Mouse (Mus musculus) heart, embryonic 12.5 days (tissue): ENCODE data around the gene Pip5kl1. TPM values are rescaled to one million over a fixed set of nuclear protein-coding genes. Genes with fewer than 3 reads are reported as not detected.

ENCODE experiments used
- ATAC-seq: fragments of 200-750 bp; cut with Nextera tagmentation; 2 replicates; pipeline ENCODE4 v1.8.0; 2017; ENCODE audit warnings: moderate TSS enrichment, moderate library complexity; ENCODE audit not compliant: insufficient number of reproducible peaks, low FRiP score
- H3K27ac ChIP-seq: fragments of 300-500 bp; sonication (generic); 2 replicates; pipeline ENCODE4 v1.5.1; 2016; ENCODE audit warnings: mild to moderate bottlenecking, moderate library complexity; ENCODE audit not compliant: poor library complexity, severe bottlenecking
- H3K27me3 ChIP-seq: fragments of 300-500 bp; sonication (generic); replicated peaks from 2 replicates; pipeline ENCODE4 v1.6.1; 2016; ENCODE audit warnings: mild to moderate bottlenecking, moderate library complexity
- H3K36me3 ChIP-seq: fragments of 300-500 bp; sonication (generic); 2 replicates; pipeline ENCODE4 v1.6.1; 2016; ENCODE audit warnings: mild to moderate bottlenecking, moderate library complexity
- H3K4me1 ChIP-seq: fragments of 300-500 bp; sonication (generic); replicated peaks from 2 replicates; pipeline ENCODE4 v1.6.1; 2016; ENCODE audit warnings: mild to moderate bottlenecking
- H3K4me2 ChIP-seq: fragments of 300-500 bp; sonication (generic); 2 replicates; pipeline ENCODE4 v1.6.1; 2016; ENCODE audit warnings: mild to moderate bottlenecking, moderate library complexity
- H3K4me3 ChIP-seq: fragments of 300-500 bp; sonication (generic); 2 replicates; pipeline ENCODE4 v1.5.1; 2016; ENCODE audit warnings: mild to moderate bottlenecking
- H3K9ac ChIP-seq: fragments of 300-500 bp; sonication (generic); 2 replicates; pipeline ENCODE4 v1.6.1; 2016; ENCODE audit warnings: mild to moderate bottlenecking, moderate library complexity
- H3K9me3 ChIP-seq: fragments of 300-500 bp; sonication (generic); replicated peaks from 2 replicates; pipeline ENCODE4 v1.6.1; 2016; ENCODE audit warnings: mild to moderate bottlenecking, moderate library complexity
- WGBS: fragments of 180-500 bp; shearing (Covaris S2); methylation state at CpG from one replicate; pipeline ENCODE4 v1.1.7; 2016; 5-methylcytosine and 5-hydroxymethylcytosine counted together
- polyA plus RNA-seq: library from polyadenylated mRNA; unstranded; fragments of >200 nt; fragmentation: Nextera tagmentation; extraction: Ambion mirVana; gene quantifications from 2 replicates; pipeline ENCODE4 v1.2.1, GENCODE M21; 2016

Pip5kl1 gene
- polyA plus RNA-seq, 1 experiment from 2014 or later: 0.23 TPM

- ATAC-seq: no peak
- Histone ChIP-seq H3K36me3 (peaks cover 45% of the 10 kb centered on the region), H3K9me3 (no peaks in the 10 kb centered on the region), H3K4me3 (no peak overlapping the region), H3K9ac (peak overlapping the region; percentile 63), H3K27me3 (no peaks in the 10 kb centered on the region), H3K4me2 (peak overlapping the region; percentile 69), H3K4me1 (peaks cover 76% of the 10 kb centered on the region), H3K27ac (peak overlapping the region; percentile 97; the same call in 1 of the 2 replicates)
- WGBS: 46% methylated on average over 9 of the region's 9 CpGs
These were observed 54.8 kb downstream of the Pip5kl1 start for GRCm38 (mm10) chr2:32629276-32629976.

GRCm38 (mm10) chr2:32630036-32630435, 55.4 kb downstream of the Pip5kl1 start:
- Histone ChIP-seq H3K9me3 (no peaks in the 10 kb centered on the region), H3K27me3 (no peaks in the 10 kb centered on the region), H3K4me3 (no peak overlapping the region), H3K4me1 (peaks cover 76% of the 10 kb centered on the region), H3K36me3 (peaks cover 51% of the 10 kb centered on the region), H3K27ac (peak overlapping the region; percentile 5; the same call in 1 of the 2 replicates), H3K4me2 (no peak overlapping the region), H3K9ac (no peak overlapping the region)
- 80% methylated on average over 8 of the region's 9 CpGs for WGBS
- ATAC-seq: no peak

GRCm38 (mm10) chr2:32631046-32631445, 56.4 kb downstream of the Pip5kl1 start:
- 87% methylated on average over 10 of the region's 10 CpGs for WGBS
- Histone ChIP-seq H3K9me3 (no peaks in the 10 kb centered on the region), H3K4me2 (no peak overlapping the region), H3K4me1 (peaks cover 67% of the 10 kb centered on the region), H3K36me3 (peaks cover 53% of the 10 kb centered on the region), H3K4me3 (no peak overlapping the region), H3K27me3 (no peaks in the 10 kb centered on the region), H3K27ac (no peak overlapping the region), H3K9ac (no peak overlapping the region)
- ATAC-seq: no peak

DNA sequence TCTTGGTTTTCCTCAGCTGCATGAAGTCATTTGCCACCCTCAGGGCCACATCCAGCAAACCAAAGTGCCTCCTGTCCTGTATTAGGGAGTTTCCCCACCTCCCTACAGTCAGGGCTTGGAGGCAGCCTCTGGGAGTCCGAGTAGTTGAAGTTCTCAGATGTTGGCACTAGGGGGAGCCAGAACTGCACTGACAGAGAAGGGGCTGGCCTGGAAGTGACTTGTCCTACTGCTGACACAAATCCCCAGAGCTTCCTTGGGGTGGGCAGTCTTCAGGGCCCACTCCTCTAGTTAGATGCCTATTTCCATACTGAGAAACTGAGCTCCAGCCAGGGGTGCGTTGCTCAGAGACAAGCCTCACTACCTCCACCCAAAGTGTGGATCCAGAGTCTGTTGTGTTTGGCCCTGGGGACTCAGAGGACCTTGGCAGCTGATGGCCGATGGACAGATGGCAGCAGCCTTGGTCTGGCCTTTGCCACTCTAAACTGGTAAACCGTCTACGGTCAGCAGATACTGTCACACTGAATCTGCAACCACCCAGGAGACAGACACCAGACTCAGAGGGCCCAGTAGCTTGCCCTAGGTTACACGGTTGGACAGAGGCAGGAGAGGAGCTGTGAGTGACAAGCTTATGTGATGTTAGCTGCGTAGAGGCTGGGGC, 57.3 kb downstream of the Pip5kl1 start:
- Histone ChIP-seq H3K9ac (0 out of 2 replicates have a peak overlapping the region, but pooled peaks have one; percentile 17), H3K36me3 (peaks cover 53% of the 10 kb centered on the region), H3K27me3 (no peaks in the 10 kb centered on the region), H3K27ac (peak overlapping the region; percentile 35; the same call in 1 of the 2 replicates), H3K9me3 (no peaks in the 10 kb centered on the region), H3K4me1 (peaks cover 61% of the 10 kb centered on the region), H3K4me3 (no peak overlapping the region), H3K4me2 (no peak overlapping the region)
- 42% methylated on average over 7 of the region's 7 CpGs for WGBS
- ATAC-seq: peak; percentile 38

Other genes starting within 250 kb of the Pip5kl1 start
- gene Ciz1, start 222.5 kb upstream of the Pip5kl1 start, polyA plus RNA-seq: 40.5 and 42.2 TPM in 2 replicates
- gene Dnm1, start 221.5 kb upstream of the Pip5kl1 start, polyA plus RNA-seq: 6.2 and 7.6 TPM in 2 replicates
- 48.2 and 48.9 TPM in 2 replicates for gene 1110008P14Rik, start 192.9 kb upstream of the Pip5kl1 start, polyA plus RNA-seq
- gene Lcn2, start 186.5 kb upstream of the Pip5kl1 start, polyA plus RNA-seq: 0.14 and 0.38 TPM in 2 replicates
- 39.9 and 44.9 TPM in 2 replicates for gene Ptges2, start 178.9 kb upstream of the Pip5kl1 start, polyA plus RNA-seq
- gene Naif1, start 124.3 kb upstream of the Pip5kl1 start, polyA plus RNA-seq: 4.7 and 5.4 TPM in 2 replicates
- 13.0 and 14.3 TPM in 2 replicates for gene Slc25a25, start 123.4 kb upstream of the Pip5kl1 start, polyA plus RNA-seq
- 7.9 and 9.0 TPM in 2 replicates for gene Fam102a, start 39.5 kb upstream of the Pip5kl1 start, polyA plus RNA-seq
- 68.0 and 71.5 TPM in 2 replicates for gene Dpm2, start 3.9 kb upstream of the Pip5kl1 start, polyA plus RNA-seq
- gene 9430097D07Rik, start 887 bp downstream of the Pip5kl1 start, polyA plus RNA-seq: 0.18 and 0.24 TPM in 2 replicates
- gene St6galnac4, start 12.3 kb downstream of the Pip5kl1 start, polyA plus RNA-seq: 45.6 and 47.2 TPM in 2 replicates
- gene St6galnac6, start 24.9 kb downstream of the Pip5kl1 start, polyA plus RNA-seq: 31.6 and 35.3 TPM in 2 replicates
- 285 and 294 TPM in 2 replicates for gene Ak1, start 47.0 kb downstream of the Pip5kl1 start, polyA plus RNA-seq
- 159 and 168 TPM in 2 replicates for gene Eng, start 71.8 kb downstream of the Pip5kl1 start, polyA plus RNA-seq
- 18.7 and 20.3 TPM in 2 replicates for gene Fpgs, start 129.3 kb downstream of the Pip5kl1 start, polyA plus RNA-seq
- gene Cdk9, start 138.3 kb downstream of the Pip5kl1 start, polyA plus RNA-seq: 67.5 and 73.3 TPM in 2 replicates
- gene Sh2d3c, start 146.3 kb downstream of the Pip5kl1 start, polyA plus RNA-seq: 35.4 and 36.0 TPM in 2 replicates
- gene 6330409D20Rik, start 166.2 kb downstream of the Pip5kl1 start, polyA plus RNA-seq: not detected in 2 replicates
- gene Tor2a, start 182.4 kb downstream of the Pip5kl1 start, polyA plus RNA-seq: 38.5 and 39.3 TPM in 2 replicates
- 0.09 and 0.24 TPM in 2 replicates for gene Ttc16, start 200.8 kb downstream of the Pip5kl1 start, polyA plus RNA-seq
- gene Ptrh1, start 201.0 kb downstream of the Pip5kl1 start, polyA plus RNA-seq: 4.2 and 5.2 TPM in 2 replicates
- 0.63 and 0.98 TPM in 2 replicates for gene Cfap157, start 209.6 kb downstream of the Pip5kl1 start, polyA plus RNA-seq